Mouse (Mus musculus): ENCODE data around the gene Mast4. TPM values are rescaled to one million over a fixed set of nuclear protein-coding genes. Genes with fewer than 3 reads are reported as not detected.

Gene Mast4
- total RNA-seq, 2 experiments from 2014 or later, result 43.1 to 43.4 TPM

DNA sequence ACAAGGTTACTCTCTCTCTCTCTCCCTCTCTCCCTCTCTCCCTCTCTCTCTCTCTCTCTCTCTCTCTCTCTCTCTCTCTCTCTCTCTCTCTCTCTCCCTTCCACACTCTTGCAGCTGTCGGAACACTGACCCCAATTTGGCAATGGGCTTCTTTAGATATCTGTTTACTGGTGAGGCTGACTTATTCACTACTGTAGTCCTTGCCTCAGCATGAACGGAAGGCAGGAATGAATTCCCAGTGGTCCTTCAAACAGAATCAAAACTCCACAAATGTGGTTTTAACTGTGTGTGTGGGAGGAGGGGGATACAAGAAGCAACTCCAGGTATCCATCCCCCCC is 434.2 kb downstream of the Mast4 start:
- intact Hi-C loops (cut with DNase I), result loop anchor here (10.0 kb wide), 1 partner anchor 205 kb away; no protein-coding TSS in a partner anchor

DNA sequence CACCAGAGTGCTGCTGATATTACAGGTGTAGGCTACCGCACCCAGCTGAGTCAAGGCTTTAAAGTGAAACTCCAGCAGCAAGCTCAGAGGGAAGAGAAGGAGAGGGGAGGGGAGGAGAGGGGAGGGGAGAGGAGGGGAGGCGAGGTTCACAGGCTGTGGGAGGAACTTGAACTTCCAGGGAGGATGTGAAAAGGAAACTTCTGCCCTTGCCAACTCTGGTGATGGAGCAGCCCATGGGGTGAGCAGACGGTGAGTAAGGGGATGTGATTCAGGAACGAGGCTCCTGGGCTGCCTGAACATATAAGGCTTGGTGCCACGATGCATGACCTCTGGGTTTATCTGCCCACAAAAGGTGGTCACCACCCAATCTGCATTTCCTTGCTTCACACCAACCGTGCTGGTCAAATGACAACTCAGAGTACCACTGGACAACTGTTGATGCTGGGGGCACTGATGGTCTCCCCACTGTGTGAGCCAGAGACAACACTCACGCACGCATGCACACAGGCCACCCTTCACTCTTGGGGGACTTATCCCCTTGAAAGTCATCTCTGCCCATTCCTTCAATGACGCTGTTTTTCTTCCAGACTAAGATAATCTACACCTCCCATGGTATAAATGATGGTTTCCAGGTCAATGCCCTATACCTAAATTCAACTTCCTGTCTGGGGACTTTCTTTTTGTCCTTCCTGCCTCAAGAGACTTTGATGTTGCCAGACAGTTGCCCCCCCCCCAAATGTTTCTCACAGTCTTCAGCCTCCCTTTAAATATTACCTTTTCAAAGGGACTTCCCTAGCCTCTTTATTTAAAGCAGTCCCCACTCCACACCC is 434.8 kb downstream of the Mast4 start:
- intact Hi-C loops (cut with DNase I), result loop anchor here (10.0 kb wide), 1 partner anchor 205 kb away; no protein-coding TSS in a partner anchor

More for the DNA sequence above, 434.2 kb downstream of the Mast4 start:
- no peak for DNase-seq

DNA sequence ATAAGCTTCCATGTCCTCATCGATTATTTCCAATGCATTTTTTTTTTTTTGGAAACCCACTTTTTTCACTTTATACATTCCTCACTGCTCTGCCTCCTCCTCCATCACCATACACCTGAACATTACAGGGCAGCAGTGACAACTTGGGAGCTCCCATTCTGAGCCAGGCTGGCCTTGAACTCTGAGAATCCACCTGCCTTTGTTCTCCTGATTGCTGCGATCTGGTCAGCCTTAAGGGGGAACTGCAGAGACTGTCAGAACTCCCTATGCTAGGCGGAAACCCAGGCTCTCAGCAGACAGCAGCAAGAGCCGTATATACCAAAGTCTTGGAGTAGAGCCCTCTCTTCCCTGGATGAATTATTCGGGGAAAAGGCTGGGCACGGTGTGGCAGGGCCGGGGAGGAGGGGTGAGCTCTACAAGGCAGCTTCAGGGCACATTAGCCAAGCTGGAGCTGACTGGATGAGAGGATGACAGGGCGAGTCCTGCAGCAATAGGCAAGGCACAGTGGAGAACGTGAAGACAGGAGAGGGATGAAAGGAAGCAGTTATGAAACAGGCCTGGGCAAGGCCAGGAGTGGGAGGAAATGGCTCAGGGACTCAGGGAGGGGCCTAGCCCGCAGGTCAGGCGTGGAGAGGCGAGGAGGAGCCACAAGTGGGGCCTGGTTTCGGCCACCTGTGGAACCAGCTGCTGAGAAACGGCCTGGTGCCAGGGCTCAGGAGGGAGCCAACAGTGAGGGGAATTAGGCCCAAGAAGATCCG is 435.7 kb downstream of the Mast4 start:
- intact Hi-C loops (cut with DNase I), result no loop called here

More for the DNA sequence above, 434.8 kb downstream of the Mast4 start:
- DNase-seq, result no peak

DNA sequence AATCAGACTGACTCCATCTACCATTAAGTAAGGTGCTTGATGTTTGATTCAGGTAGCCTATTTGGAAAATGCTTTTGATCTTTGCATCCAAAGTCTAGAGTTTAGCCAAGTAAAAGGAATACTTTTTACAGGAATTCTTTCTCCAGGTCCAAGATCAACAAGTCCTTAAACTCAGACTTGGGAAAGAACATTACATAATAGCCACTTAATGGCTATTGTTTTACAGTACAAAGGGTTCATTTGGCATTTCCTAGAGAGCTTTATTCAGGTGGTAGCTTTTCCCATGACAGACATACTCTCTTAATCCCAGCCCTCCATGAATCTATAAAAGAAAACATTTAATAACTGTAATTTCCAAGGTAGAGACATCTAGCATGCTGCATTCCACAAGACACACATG is 438.0 kb downstream of the Mast4 start:
- no peak for DNase-seq
- intact Hi-C loops (cut with DNase I), result no loop called here

More for the DNA sequence above, 435.7 kb downstream of the Mast4 start:
- peak; percentile 40 for DNase-seq

DNA sequence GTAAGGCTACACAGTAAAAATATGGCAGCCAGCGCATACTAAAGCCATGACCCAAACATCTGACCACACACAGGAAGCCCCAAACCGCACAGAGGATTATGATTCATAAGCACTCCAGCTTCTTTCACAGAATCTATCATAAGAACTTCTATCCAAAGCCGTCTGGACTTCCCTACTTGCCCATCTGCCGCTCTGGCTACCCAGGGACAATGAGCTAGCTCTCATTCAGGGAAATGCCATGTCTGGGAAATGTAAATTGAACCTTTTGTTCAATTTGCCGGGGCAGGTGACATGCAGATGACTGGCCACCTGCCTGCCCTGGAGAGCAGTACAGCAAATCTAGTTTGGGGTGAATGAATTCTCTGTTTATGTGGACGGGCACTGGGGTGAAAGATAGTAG is 438.4 kb downstream of the Mast4 start:
- intact Hi-C loops (cut with DNase I), result no loop called here
- no peak for DNase-seq

DNA sequence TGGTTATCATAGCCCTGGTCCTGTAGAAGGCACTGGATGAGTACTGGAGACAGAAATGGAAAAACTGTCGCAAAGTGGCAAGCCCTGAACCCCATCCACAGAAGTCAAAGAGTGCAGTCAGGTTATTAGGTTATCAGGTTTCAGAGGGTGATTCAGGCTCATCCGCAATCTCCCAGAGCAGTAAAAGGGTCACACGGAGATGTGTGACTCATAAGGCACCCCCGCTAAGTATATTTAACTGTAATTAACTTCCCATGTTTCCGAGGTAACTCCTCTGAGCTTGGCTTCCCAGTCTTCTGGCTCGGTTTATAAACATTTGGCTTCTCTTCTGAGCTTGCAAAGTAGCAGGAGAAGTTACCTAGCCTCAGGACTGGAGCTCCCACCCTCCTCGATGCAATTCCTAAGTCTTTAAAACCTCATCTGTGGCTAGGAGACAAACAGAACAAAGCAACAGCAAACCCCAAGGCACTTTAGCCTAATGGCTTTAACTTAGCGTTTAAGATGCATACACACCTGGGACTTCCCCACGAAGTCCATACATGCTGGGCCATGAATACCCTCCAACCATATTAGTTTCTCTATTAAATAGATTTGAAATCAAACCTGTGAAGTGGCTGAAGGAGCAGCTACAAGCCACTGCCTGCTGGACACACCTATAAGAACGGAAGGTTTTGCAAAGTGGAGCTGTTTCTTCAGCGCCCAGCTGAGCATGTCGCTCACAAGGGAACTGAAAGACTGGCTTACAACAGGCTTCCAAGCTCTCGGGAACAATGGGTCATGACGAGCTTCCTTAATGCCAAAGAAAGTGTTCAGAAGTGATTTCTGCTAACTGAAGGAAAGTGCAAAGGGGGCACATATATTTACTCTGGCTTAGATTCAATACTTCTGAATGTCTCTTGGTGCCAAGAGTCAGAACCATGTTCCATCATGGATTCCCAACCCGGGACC is 439.7 kb downstream of the Mast4 start:
- intact Hi-C loops (cut with DNase I), result no loop called here
- DNase-seq, result no peak

DNA sequence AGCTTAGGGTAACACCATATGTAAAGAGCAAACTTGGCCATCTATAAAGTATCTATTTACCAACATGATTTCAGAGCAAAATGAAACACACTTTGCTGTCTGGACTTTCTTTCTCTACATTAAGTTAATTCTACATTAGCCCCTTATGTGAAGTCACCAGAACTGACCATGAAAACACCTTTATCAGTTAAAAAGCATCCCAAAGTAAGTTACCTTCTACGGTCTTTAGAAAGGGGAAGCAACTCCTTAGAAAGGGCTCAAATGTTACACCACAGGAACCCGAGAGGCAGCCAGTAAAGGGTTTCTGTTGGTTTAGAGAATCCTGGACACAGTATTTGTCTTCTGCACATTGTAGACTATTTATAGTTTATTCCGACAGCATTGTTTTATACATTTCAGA is 441.5 kb downstream of the Mast4 start:
- DNase-seq, result no peak
- intact Hi-C loops (cut with DNase I), result no loop called here

DNA sequence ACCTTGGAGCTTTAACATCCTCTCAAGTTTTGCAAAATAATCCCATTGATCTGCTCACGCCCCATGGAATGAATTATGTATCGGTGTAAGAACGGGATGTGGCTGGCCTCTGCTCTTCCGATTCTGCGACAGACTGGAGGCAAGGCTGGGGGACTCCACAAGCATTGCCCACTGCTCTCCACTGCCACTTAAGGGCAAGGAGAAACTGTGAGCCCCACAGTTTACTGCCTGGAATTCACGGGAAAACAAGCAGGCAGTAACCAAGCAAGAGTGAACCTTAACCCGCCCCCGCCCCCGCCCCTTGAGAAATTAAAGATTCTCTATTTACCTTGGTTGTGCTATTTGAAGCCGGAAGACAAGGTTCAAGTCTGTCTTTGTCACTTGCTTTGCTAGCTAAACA is 444.3 kb downstream of the Mast4 start:
- DNase-seq, result no peak
- intact Hi-C loops (cut with DNase I), result no loop called here

DNA sequence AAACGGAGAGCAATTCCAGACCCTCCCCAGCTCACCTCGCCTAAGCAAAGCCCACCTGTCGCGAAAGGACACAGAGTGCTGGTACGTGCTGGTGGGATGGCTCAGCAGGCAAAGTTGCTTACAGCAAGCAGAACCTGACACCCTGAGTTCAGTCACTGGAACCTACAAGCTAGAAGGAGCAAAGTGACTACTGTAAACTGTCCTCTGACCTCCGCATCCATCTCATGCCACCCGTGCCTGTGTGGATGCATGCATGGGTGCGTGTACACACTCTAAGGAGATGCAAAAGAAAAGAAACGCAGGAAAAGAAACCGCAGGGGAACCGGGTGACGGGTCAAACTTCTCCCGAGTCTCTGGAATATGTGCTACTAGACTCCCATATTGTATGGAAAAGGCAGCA is 444.8 kb downstream of the Mast4 start:
- intact Hi-C loops (cut with DNase I), result no loop called here
- no peak for DNase-seq

DNA sequence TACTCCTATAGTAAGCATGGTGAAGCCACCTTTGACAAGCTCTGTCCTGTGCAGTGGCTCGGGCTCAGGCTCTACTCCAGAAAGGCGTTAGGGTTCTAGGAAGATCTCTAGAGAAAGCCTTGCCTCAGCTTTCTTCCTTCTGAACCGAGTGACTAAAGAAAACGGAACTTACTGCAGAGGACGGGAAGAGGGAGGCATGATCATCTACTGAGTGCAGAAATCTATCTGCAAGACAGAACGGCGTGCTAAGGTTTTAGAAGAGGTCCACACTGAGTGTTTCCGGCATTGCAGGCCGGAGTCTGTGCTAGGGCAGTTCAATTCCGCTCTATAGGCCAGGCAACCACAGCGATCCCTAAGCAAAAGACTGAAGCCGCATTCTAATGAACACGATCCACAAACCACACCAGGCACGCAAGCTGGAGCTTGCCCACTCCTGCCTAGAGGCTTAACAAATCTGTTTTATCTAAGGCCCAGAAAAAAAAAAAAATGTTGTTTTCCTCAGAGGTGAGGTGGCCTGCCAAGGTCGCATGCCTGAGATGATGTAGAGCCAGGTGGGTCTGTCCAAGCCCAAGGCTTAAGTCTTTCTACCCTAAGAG is 445.3 kb downstream of the Mast4 start:
- intact Hi-C loops (cut with DNase I), result no loop called here
- DNase-seq, result no peak

DNA sequence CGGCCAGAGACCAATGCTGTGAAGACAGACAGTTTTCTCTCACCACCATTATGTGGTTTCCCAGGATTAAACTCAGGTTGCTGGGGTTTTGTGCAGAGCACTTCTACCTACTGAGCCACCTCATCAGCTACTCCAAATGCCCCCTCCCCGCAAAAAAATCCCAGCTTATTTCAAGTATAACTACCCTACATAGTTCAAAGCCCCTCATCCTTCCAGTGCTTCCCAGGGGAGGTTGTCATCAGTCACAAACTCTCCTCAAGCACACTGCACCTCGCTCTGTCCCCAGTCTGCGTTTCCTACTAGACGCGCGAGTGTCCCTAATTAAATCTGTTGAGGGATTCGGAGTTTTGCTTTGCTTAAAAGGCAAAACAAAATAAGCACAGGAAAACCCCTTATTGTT is 446.1 kb downstream of the Mast4 start:
- intact Hi-C loops (cut with DNase I), result no loop called here
- DNase-seq, result no peak

DNA sequence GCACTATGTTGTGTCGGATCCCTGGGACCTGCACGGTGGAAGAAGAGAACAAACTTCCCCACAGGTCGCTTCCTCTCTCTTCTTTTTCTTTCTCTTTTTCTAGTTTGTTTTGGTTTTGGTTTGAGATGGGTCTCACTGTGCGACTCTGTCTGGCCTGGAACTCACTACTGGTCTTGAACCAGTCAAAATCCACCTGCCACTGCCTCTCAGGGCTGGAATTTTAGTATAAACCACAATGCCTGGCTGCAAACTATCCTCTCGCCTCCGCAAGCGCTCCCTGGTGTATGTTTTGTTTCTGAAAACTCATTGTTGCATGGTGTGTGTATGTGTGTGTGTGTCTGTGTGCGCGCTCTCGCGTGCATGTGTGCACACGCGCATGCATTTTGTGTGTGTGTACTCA is 446.8 kb downstream of the Mast4 start:
- no peak for DNase-seq
- intact Hi-C loops (cut with DNase I), result no loop called here

DNA sequence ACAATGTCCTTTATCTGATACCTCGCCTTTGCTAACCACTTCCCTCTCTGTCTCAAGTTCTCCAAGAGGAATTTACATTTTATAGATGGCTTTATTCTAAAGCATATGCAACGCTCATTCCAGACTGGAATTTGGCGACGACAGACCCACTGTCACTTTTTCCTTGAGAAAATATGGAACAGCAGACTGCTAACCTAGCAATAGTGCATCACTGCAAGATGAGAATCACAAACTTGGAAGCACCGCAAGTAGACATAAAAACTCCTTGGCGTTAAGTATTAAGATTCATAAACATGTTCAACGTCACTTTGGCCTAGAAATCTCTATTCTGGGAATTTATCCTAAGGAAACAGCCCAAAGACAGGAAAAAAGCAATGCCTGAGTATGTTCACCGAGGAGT is 447.5 kb downstream of the Mast4 start:
- DNase-seq, result no peak
- intact Hi-C loops (cut with DNase I), result no loop called here

DNA sequence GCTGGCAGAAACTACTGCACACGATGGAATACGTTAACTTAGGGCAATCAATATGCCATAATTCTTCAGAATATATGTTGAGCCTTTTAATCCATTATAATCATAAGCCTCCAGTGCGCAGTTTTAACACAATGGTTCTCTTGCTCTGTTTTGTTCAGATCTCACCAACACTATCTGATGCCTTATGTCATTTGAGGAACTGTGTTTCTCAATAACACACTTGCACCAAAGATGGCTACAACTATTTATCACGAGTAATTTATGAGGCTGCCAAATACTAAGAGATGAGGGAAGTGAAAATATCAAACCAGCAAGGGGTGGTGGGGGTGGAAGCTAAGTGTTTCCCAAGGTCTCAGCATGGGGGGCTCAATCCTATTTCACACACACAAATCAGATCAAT is 448.1 kb downstream of the Mast4 start:
- intact Hi-C loops (cut with DNase I), result no loop called here
- no peak for DNase-seq

DNA sequence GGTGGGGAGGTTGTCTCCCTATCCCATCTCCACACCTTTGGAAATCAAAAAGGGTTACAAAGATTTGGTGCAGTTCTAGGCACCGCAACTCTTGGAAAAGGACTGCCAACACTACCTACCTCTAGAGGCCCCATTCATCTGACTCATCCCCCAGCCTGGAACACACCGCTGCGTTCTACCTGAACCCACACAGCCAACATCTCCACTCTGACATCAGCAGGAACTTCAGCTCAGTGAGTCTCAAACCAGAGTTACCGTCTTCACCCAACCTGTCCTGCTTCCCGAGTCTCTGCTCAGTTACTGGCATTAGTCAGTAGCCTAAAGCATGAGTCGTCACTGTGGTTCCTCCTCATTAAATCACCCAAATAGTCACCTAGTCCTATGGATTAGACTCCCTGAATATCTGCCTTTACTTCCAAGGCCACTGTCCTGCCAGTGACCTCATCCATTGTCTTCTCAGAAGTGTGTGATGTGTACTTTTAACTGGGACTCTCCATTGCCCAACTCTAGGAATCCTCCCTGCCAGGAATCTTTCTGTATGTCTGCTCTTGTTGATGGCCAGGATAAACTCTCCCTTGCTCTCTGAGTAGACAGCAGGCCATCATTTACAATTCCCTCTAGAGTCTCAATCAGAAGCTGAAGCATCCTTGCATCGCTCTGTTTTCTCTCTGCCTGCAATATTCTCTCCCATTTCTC is 453.8 kb downstream of the Mast4 start:
- no peak for DNase-seq
- intact Hi-C loops (cut with DNase I), result no loop called here

DNA sequence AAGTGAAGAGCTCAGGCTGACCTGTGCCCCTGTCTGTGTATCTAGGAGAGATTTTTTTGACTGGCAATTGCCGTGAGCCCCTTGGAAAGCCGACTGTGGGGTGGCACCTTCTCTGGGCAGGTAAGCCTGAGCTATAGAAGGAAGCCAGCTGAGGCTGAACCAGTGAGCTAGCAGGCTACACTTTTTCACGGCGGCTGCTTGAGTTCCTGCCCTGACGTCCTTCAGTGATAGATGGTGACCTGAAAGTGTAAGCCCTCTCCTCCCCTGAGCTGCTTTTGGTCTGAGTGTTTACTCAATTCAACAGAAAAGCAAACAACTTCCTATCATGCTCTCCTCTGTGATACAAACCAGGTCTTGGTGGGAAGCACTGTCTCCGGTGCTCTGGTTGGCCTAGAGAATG is 455.7 kb downstream of the Mast4 start:
- intact Hi-C loops (cut with DNase I), result loop anchor here (10.0 kb wide), 1 partner anchor 184 kb away; the partner anchor contains the start of gene Cd180
- DNase-seq, result no peak

DNA sequence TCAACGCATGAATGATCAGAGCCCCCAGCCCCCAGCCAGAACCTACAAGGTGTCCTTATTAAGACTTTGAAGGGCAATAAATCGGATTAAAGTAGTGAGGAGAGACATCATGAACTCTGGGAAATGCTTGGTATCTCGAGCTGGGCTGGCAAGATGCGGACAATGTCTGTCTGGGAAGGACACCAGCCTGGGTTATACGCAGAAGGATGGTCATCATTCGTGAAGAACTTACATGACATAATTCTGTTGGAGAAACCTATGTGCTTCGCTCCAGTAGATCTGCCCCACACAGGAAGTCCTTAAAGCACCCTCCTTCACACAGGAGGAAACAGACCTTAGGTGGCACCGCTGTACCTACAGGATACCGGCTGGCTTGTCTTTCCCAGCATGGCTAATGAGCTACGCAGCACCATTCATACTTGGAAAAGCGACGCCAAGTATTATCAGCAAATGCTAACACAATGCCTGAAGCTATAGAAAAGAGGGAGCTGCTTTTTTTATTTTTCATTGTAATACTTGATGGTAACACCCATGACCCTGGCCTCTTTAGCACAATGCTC is 456.5 kb downstream of the Mast4 start:
- intact Hi-C loops (cut with DNase I), result loop anchor here (10.0 kb wide), 1 partner anchor 183 kb away; the partner anchor contains the start of gene Cd180
- DNase-seq, result no peak

DNA sequence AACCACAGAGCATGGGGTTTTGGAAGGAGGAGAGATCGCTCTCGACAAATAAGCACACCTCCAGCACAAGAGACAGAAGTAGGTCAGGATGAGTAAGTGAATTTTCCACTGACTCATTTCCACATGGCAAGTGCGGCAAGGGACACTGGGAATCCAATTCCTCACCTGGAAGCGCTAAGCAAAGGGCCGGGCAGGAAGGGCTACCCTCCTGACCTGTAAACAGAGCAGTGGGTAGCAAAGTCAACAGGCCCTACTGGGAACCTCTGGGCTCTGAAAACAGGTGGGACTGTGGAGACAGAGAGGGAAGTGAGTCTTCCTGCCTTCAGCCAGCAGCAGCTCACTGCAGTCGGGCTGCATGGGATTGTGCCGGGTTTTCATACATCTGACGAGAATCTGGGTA is 457.1 kb downstream of the Mast4 start:
- DNase-seq, result no peak
- intact Hi-C loops (cut with DNase I), result loop anchor here (10.0 kb wide), 1 partner anchor 182 kb away; the partner anchor contains the start of gene Cd180

DNA sequence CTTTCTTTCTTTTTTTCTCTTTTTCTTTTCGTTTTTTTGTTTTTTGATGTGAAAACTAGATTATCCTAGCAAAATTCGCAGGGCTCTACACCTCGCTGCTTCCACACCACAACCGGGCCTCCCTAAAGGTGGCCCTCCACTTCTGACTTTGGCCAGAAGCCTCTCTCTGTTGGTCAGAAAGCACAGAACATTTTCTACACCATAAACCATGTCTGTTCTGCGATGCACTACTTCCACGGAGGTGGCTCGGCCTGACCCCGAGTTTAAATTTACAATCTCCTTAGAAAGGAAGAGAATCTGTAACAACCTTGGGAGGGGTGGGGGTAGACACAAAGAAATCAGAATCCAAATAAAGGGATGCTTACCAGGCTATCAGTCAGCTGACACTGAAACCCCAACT is 458.8 kb downstream of the Mast4 start:
- intact Hi-C loops (cut with DNase I), result loop anchor here (10.0 kb wide), 1 partner anchor 181 kb away; the partner anchor contains the start of gene Cd180
- DNase-seq, result no peak

Data from left cerebral cortex, postnatal 4 days (tissue).